Mouse (Mus musculus): ENCODE results near the gene Scaf1. TPM values are rescaled to one million over a fixed set of nuclear protein-coding genes. Genes with fewer than 3 reads are reported as not detected.
A peak's percentile ranks its signal among the peaks of the same experiment; 100 is the strongest.

The Scaf1 gene
- 38.6 and 40.2 TPM in 2 replicates for polyA plus RNA-seq (2015; fragmentation: Nextera tagmentation; extraction: Ambion mirVana)

- peak within 1 kb of the TSS; percentile 95 for H3K27ac ChIP-seq
- peaks cover 29% of the 10 kb centered on the region for H3K4me1 ChIP-seq
- H3K4me3 ChIP-seq = peak within 1 kb of the TSS; percentile 90
- no peaks in the 10 kb centered on the region for H3K27me3 ChIP-seq
- under 1% methylated on average over 69 of the region's 69 CpGs for WGBS
- H3K9ac ChIP-seq = peak within 1 kb of the TSS; percentile 97
- H3K4me2 ChIP-seq = peak within 1 kb of the TSS; percentile 90
- ATAC-seq (ENCODE audit: insufficient number of reproducible peaks, insufficient read depth, low FRiP score, low TSS enrichment, low read depth) = peak; percentile 91
- peaks cover 29% of the 10 kb centered on the region for H3K36me3 ChIP-seq
- no peaks in the 10 kb centered on the region for H3K9me3 ChIP-seq
Measured at GRCm38 (mm10) chr7:45015957-45016612, at the start of gene Scaf1. Gene Scaf1 (minus strand): TSS chr7:45016363.

DNA sequence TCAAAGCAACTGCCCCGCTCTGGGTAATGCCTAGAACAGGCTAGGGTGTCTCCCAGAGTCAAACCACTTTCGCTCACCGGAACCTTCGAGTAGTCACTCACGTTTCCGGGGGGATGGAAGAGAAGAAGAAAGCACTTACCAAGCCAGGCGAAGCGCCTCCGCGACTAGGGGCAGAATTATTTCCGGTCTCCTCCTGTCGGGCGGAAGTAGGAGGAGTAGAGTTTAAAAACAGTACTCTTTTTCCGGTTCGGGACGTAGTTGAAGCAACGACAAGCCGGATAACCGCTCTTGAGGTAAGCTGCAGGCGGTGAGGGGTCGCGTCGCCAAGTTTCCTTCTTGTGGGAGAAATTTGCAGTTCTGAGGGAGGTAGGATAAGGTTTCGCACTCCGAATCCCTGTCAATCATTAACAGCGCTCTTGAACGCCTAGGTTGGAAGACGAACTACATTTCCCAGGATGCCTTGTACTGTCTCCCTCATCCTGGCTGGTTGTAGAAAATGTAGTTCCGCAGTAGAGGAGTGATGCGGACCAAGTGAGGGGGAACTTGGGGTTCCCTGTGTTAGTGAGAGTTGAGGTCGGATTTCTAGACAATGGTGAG, 46.2 kb upstream of the Scaf1 start, which contains the start of the genes Nosip and Prrg2:
Gene Nosip (plus strand): TSS at position 191 of the 597 bp plus-strand sequence.
Gene Prrg2 (minus strand): TSS at position 439 of the 597 bp plus-strand sequence.
- peak within 1 kb of the TSS; percentile 78 for H3K9ac ChIP-seq
- no peaks in the 10 kb centered on the region for H3K9me3 ChIP-seq
- no peaks in the 10 kb centered on the region for H3K27me3 ChIP-seq
- peak within 1 kb of the TSS; percentile 86 for H3K27ac ChIP-seq
- H3K4me1 ChIP-seq = peaks cover 16% of the 10 kb centered on the region
- no peaks in the 10 kb centered on the region for H3K36me3 ChIP-seq
- H3K4me3 ChIP-seq = peak within 1 kb of the TSS; percentile 53
- WGBS = 1% methylated on average over 31 of the region's 31 CpGs
- H3K4me2 ChIP-seq = peak within 1 kb of the TSS; percentile 65
- peak; percentile 83 for ATAC-seq (ENCODE audit: insufficient number of reproducible peaks, insufficient read depth, low FRiP score, low TSS enrichment, low read depth)

GRCm38 (mm10) chr7:45061532-45062075, 45.4 kb upstream of the Scaf1 start:
- Histone ChIP-seq H3K4me3 (peak overlapping the region; percentile 53), H3K4me1 (peaks cover 16% of the 10 kb centered on the region), H3K36me3 (no peaks in the 10 kb centered on the region), H3K4me2 (peak overlapping the region; percentile 65), H3K27me3 (no peaks in the 10 kb centered on the region), H3K9me3 (no peaks in the 10 kb centered on the region), H3K27ac (peak overlapping the region; percentile 86), H3K9ac (peak overlapping the region; percentile 78)
- 13% methylated on average over 11 of the region's 11 CpGs for WGBS
- no peak for ATAC-seq (ENCODE audit: insufficient number of reproducible peaks, insufficient read depth, low FRiP score, low TSS enrichment, low read depth)

DNA sequence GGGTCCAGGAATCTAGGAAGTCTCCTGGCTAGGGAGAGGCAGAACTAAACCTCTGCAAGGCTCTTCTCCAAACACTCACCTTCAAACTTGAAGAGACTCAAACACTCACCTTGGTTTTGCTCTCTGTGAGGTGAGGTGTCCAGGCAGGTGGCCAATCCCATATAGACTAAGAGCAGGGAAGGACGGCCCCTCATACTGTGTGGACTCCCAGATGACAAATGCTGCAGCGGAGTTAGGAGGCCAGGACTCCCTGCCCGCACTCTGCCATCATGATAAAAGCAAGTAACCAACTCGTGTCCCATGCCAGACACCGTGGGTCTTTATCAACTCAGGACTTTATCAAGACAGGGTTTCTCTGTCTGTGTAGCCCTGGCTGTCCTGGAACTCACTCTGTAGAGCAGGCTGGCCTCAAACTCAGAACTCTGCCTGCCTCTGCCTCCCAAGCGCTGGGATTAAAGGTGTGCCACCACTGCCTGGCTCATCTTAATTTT, 44.5 kb upstream of the Scaf1 start:
- Histone ChIP-seq H3K9ac (peak overlapping the region; percentile 78; the same call in 1 of the 2 replicates), H3K27me3 (no peaks in the 10 kb centered on the region), H3K9me3 (no peaks in the 10 kb centered on the region), H3K27ac (no peak overlapping the region), H3K4me3 (peak overlapping the region; percentile 53; the same call in 1 of the 2 replicates), H3K36me3 (no peaks in the 10 kb centered on the region), H3K4me1 (peaks cover 16% of the 10 kb centered on the region), H3K4me2 (peak overlapping the region; percentile 65; the same call in 1 of the 2 replicates)
- 93% methylated on average over 6 of the region's 6 CpGs for WGBS
- ATAC-seq (ENCODE audit: insufficient number of reproducible peaks, insufficient read depth, low FRiP score, low TSS enrichment, low read depth) = no peak

- Histone ChIP-seq H3K4me1 (peaks cover 21% of the 10 kb centered on the region), H3K4me3 (no peak overlapping the region), H3K27me3 (no peaks in the 10 kb centered on the region), H3K9ac (peak overlapping the region; percentile 32; the same call in 1 of the 2 replicates), H3K36me3 (no peaks in the 10 kb centered on the region), H3K4me2 (no peak overlapping the region), H3K9me3 (no peaks in the 10 kb centered on the region), H3K27ac (no peak overlapping the region)
- no peak for ATAC-seq (ENCODE audit: insufficient number of reproducible peaks, insufficient read depth, low FRiP score, low TSS enrichment, low read depth)
- 73% methylated on average over 10 of the region's 10 CpGs for WGBS
Measured at GRCm38 (mm10) chr7:45058607-45059571, 42.7 kb upstream of the Scaf1 start.

- no peaks in the 10 kb centered on the region for H3K9me3 ChIP-seq
- no peak for ATAC-seq (ENCODE audit: insufficient number of reproducible peaks, insufficient read depth, low FRiP score, low TSS enrichment, low read depth)
- H3K36me3 ChIP-seq = no peaks in the 10 kb centered on the region
- peaks cover 15% of the 10 kb centered on the region for H3K4me1 ChIP-seq
- H3K27me3 ChIP-seq = no peaks in the 10 kb centered on the region
- H3K4me2 ChIP-seq = no peak overlapping the region
- H3K4me3 ChIP-seq = no peak overlapping the region
- no peak overlapping the region for H3K27ac ChIP-seq
- no peak overlapping the region for H3K9ac ChIP-seq
Measured at GRCm38 (mm10) chr7:45056972-45057348, 40.8 kb upstream of the Scaf1 start.

DNA sequence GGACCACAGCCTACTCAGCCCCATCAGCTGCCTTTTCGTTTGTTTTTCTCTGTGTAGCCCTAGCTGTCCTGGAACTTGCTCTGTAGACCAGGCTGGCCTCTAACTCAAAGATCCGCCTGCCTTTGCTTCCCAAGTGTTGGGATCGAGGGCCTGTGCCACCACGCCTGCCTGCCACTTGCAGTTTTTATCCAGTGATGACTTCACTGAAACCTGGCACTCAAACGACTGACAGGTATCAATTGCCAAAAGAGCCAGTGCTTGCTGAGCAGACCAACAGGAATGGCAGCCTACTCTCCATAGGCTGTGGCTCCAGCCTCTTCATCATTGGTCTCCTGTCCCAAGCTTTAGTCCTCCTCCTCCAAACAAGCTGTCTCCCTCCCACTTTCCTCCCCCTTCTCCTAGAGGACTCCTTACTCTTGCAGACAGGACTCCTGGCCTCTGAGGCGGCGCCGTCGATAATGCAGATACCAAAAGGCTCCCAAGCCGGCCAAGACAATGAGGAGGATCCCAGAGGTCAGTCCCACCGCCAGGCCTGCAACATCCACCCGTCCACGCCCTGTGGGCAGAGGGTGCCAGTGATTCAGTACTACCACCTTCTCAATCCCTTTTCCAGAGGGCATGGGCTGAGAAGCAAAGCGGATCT, 40.3 kb upstream of the Scaf1 start:
- Histone ChIP-seq H3K4me1 (peaks cover 16% of the 10 kb centered on the region), H3K27me3 (no peaks in the 10 kb centered on the region), H3K27ac (no peak overlapping the region), H3K4me3 (no peak overlapping the region), H3K9me3 (no peaks in the 10 kb centered on the region), H3K4me2 (no peak overlapping the region), H3K36me3 (no peaks in the 10 kb centered on the region), H3K9ac (no peak overlapping the region)
- no peak for ATAC-seq (ENCODE audit: insufficient number of reproducible peaks, insufficient read depth, low FRiP score, low TSS enrichment, low read depth)
- WGBS = 62% methylated on average over 14 of the region's 14 CpGs

DNA sequence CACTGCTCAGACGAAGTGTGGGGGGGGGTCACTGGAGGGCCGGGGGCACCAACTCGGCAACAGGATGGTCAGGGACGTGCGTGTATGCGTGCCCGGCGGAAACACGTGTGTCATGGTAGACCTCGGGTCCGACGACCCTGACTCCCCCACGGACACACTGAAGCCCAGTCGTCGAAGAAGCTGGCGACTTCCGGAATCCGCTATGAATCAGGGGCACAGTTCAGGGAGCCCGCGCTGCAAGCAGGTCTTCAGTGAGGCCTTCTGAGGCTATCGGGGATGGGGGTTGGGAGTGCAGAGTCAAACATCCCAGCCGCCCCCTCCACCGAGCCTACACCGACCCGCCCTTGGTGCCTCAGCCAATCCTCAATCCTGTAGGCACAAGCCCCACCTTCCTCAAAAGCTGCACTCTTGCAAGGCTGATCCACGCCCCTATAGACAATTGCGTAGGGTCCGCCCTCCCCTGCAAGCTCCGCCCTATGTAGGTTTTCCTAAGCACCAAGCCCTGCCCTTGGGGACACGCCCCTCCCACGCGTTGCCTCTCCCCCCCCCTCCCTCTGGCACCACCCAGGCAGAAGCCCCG, 37.9 kb upstream of the Scaf1 start:
- H3K4me2 ChIP-seq = peak overlapping the region; percentile 95
- no peaks in the 10 kb centered on the region for H3K27me3 ChIP-seq
- under 1% methylated on average over 33 of the region's 33 CpGs for WGBS
- H3K9me3 ChIP-seq = no peaks in the 10 kb centered on the region
- H3K36me3 ChIP-seq = peaks cover 21% of the 10 kb centered on the region
- H3K4me1 ChIP-seq = peaks cover 27% of the 10 kb centered on the region
- ATAC-seq (ENCODE audit: insufficient number of reproducible peaks, insufficient read depth, low FRiP score, low TSS enrichment, low read depth) = peak; percentile 91
- peak overlapping the region; percentile 96 for H3K9ac ChIP-seq
- H3K27ac ChIP-seq = peak overlapping the region; percentile 99
- peak overlapping the region; percentile 87 for H3K4me3 ChIP-seq

GRCm38 (mm10) chr7:45053117-45053930, 37.2 kb upstream of the Scaf1 start:
- Histone ChIP-seq H3K27me3 (no peaks in the 10 kb centered on the region), H3K36me3 (peaks cover 28% of the 10 kb centered on the region), H3K4me1 (peaks cover 27% of the 10 kb centered on the region), H3K4me3 (peak overlapping the region; percentile 87), H3K4me2 (peak overlapping the region; percentile 95), H3K9ac (peak overlapping the region; percentile 96), H3K9me3 (no peaks in the 10 kb centered on the region), H3K27ac (peak overlapping the region; percentile 99)
- peak; percentile 44 for ATAC-seq (ENCODE audit: insufficient number of reproducible peaks, insufficient read depth, low FRiP score, low TSS enrichment, low read depth)
- WGBS = under 1% methylated on average over 31 of the region's 59 CpGs

- no CpG with 5 or more reads among the region's 18 CpGs for WGBS
- Histone ChIP-seq H3K36me3 (peaks cover 33% of the 10 kb centered on the region), H3K27me3 (no peaks in the 10 kb centered on the region), H3K27ac (peak within 1 kb of the TSS; percentile 99), H3K4me1 (peaks cover 27% of the 10 kb centered on the region), H3K9ac (peak within 1 kb of the TSS; percentile 96), H3K4me2 (peak within 1 kb of the TSS; percentile 95), H3K4me3 (peak within 1 kb of the TSS; percentile 87), H3K9me3 (no peaks in the 10 kb centered on the region)
- ATAC-seq (ENCODE audit: insufficient number of reproducible peaks, insufficient read depth, low FRiP score, low TSS enrichment, low read depth) = no peak; the same call in 1 of the 2 replicates
Measured at GRCm38 (mm10) chr7:45052862-45053116, 36.6 kb upstream of the Scaf1 start, which contains the start of gene Prr12. Gene Prr12 (minus strand): TSS chr7:45052881.
